Mouse (Mus musculus) cerebellum, adult 2 months (tissue): Measurements from ENCODE around the gene Slc9a3r1.

Experiments used
- CTCF ChIP-seq: fragments of 200-500 bp; IDR thresholded peaks from 2 replicates; pipeline ENCODE4 v1.5.1; 2011; ENCODE audit warnings: low read depth, mild to moderate bottlenecking, control low read depth, low read length, moderate library complexity, borderline replicate concordance; ENCODE audit not compliant: insufficient read depth
- POLR2A ChIP-seq: fragments of 200-500 bp; IDR thresholded peaks from 2 replicates; pipeline ENCODE4 v1.6.1; 2011; ENCODE audit warnings: low read length, control low read depth, borderline replicate concordance; ENCODE audit not compliant: insufficient read depth

DNA sequence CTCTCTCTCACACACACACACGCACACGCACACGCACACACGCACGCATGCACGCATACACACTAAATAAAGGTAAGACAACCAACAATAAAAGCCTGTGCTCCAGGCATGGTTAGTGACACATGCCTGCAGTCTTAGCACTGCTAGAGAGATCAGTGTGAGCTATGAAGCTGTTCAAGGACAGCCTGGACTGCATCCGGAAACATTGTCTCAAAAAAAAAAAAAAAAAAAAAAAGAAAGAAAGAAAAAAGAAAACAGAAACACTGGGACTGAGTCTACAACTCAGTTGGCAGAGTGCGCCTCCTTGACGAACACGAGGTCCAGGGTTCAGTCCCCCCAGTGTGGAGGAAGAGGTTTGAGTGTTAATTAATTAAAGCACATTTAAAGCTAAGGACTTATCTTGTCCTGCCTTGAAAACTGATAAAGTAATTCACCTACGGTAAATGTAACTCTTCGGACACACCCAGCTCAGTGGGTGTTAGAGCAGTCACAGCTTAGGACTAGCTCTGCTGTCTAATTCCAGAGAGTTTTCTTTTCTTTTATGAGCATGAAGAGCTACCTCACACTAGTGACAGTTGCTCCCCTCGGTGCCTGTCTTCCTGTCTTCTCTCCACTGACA is 33.5 kb upstream of the Slc9a3r1 start:
- TF ChIP-seq CTCF (no peak), POLR2A (no peak)
